Mouse (Mus musculus): Measurements from ENCODE around the gene Kcnj11. TPM values are rescaled to one million over a fixed set of nuclear protein-coding genes. Genes with fewer than 3 reads are reported as not detected.

Gene Kcnj11
- polyA plus RNA-seq, 1 experiment from 2014 or later = 0.20 TPM

DNA sequence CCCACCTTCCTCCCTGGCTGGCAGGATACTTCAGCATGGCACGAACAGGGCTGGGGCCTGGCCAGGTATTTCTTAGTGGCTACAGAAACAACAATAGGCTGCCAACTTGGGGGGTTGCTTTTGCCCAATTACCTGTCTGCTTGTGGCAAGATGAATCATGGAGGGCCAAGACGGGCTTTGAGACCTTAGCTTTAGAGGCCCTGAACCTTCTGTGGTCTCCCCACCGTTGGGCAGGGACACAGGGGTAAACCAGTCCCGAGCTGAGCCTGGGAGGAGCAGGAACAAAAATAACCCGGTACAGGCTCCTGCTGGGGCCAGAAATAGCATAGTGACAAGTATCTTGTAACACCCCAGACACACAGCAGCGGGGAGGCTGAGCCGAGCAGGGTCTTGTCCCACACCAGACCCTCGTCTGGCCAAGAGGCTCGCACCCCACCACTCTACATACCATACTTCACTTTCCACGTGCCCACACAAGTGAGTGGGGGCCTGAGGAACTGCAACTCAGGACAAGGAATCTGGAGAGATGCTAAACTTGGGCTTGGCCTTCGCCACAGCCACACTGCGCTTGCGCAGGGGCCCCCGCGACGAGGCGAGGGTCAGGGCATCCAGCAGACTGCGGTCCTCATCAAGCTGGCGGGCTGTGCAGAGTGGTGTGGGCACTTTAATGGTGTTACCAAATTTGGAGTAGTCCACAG lies 2.2 kb downstream of the Kcnj11 start:
- no peaks in the 10 kb centered on the region for H3K9me3 ChIP-seq (ENCODE audit: control insufficient read depth, low read length)
- 83% methylated on average over 19 of the region's 19 CpGs for WGBS
- H3K27ac ChIP-seq (ENCODE audit: low read depth, low read length) = no peak overlapping the region
- peaks cover 7% of the 10 kb centered on the region; the same call in 1 of the 2 replicates for H3K27me3 ChIP-seq (ENCODE audit: control insufficient read depth, insufficient read depth, low read length)
- no peak overlapping the region for H3K4me2 ChIP-seq (ENCODE audit: low read depth, low read length, severe bottlenecking)
- H3K4me3 ChIP-seq (ENCODE audit: low read depth, low read length) = no peak overlapping the region
- DNase-seq (ENCODE audit: low spot score) (no peak), ATAC-seq (replicated peaks; ENCODE audit: low FRiP score) (no peak)
- H3K36me3 ChIP-seq (ENCODE audit: control insufficient read depth, insufficient read depth, low read length) = no peaks in the 10 kb centered on the region
- no peaks in the 10 kb centered on the region for H3K4me1 ChIP-seq (replicated peaks; ENCODE audit: control insufficient read depth, insufficient read depth, low read length)
- no peak overlapping the region for H3K9ac ChIP-seq (ENCODE audit: low read length)

DNA sequence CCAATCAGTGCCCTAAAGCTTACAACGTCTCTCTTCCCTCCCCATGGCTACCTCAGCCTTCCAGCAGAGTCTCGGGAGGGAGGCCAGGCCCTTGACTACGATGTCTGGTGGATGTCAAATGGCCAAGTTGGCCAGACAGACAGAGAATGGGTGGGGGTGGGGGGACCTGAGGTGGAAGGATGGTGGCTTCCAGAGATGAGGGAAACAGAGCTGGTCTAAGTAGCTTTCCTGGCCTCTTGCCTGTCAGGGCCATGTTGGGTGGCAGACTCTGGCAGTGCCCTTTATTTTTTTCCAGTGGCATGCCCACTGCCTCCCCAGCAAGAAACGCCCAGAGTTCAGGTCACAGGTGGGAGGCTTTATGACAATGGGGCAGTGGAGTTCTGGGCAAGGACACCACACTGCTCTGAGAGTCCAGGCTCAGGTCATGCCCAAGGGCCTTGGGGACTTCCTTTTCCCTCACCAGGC lies 3.2 kb downstream of the Kcnj11 start:
- Histone ChIP-seq H3K27me3 (ENCODE audit: control insufficient read depth, insufficient read depth, low read length) (peaks cover 7% of the 10 kb centered on the region; the same call in 1 of the 2 replicates), H3K9me3 (ENCODE audit: control insufficient read depth, low read length) (no peaks in the 10 kb centered on the region), H3K4me2 (ENCODE audit: low read depth, low read length, severe bottlenecking) (no peak overlapping the region), H3K27ac (ENCODE audit: low read depth, low read length) (no peak overlapping the region), H3K36me3 (ENCODE audit: control insufficient read depth, insufficient read depth, low read length) (no peaks in the 10 kb centered on the region), H3K9ac (ENCODE audit: low read length) (no peak overlapping the region), H3K4me1 (replicated peaks; ENCODE audit: control insufficient read depth, insufficient read depth, low read length) (no peaks in the 10 kb centered on the region; the same call in 1 of the 2 replicates), H3K4me3 (ENCODE audit: low read depth, low read length) (no peak overlapping the region)
- DNase-seq (ENCODE audit: low spot score) = no peak
- WGBS = 64% methylated on average over 4 of the region's 4 CpGs
- ATAC-seq (replicated peaks; ENCODE audit: low FRiP score) = no peak

DNA sequence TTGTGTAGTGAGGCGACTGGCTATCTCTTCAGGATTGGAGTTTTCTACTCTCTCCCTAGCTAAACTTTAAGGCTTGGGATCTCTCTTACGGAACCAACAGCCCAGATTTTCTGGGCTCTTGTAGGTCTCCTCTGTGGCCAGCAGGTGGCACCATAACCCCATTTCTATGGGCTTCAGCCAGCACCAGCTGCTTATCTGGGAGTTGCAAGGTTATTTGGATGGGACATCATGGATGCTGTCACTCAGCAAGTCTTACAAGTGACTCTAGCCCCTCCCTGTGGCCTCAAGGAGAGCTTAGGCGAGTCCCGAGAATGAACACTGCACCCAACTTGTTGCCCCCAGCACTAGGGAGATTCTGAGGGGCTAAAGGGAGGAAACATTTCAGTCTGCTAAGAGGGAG lies 4.4 kb downstream of the Kcnj11 start:
- H3K27ac ChIP-seq (ENCODE audit: low read depth, low read length) = no peak overlapping the region
- H3K9ac ChIP-seq (ENCODE audit: low read length) = no peak overlapping the region
- H3K4me2 ChIP-seq (ENCODE audit: low read depth, low read length, severe bottlenecking) = no peak overlapping the region
- H3K36me3 ChIP-seq (ENCODE audit: control insufficient read depth, insufficient read depth, low read length) = no peaks in the 10 kb centered on the region
- H3K4me3 ChIP-seq (ENCODE audit: low read depth, low read length) = no peak overlapping the region
- no peaks in the 10 kb centered on the region; the same call in 1 of the 2 replicates for H3K4me1 ChIP-seq (replicated peaks; ENCODE audit: control insufficient read depth, insufficient read depth, low read length)
- peaks cover 7% of the 10 kb centered on the region; the same call in 1 of the 2 replicates for H3K27me3 ChIP-seq (ENCODE audit: control insufficient read depth, insufficient read depth, low read length)
- DNase-seq (ENCODE audit: low spot score) (peak; percentile 82), ATAC-seq (replicated peaks; ENCODE audit: low FRiP score) (0 out of 2 replicates have a peak, but pooled peaks have one; percentile 11)
- 3% methylated on average over 4 of the region's 4 CpGs for WGBS
- no peaks in the 10 kb centered on the region for H3K9me3 ChIP-seq (ENCODE audit: control insufficient read depth, low read length)

DNA sequence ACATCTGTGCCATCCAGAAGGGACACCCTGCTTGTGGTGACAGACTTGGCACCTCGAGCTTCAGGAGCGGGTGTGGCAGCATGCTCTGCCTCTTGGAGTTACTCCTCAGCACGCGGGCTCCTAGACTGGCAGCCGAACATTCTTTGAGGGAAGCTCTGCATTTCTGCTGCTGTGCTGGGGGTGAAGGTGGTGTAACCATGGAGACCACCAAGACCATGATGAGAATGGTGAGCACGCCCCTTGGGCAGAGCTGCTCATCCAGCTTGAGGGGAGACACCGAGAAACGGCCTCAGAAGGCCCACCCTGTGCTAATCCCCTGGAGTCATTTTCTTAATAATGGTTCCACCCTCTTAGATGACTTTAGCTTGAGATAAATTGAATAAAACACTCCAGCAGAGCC lies 7.8 kb downstream of the Kcnj11 start:
- Histone ChIP-seq H3K36me3 (ENCODE audit: control insufficient read depth, insufficient read depth, low read length) (no peaks in the 10 kb centered on the region), H3K27me3 (ENCODE audit: control insufficient read depth, insufficient read depth, low read length) (peaks cover 7% of the 10 kb centered on the region; the same call in 1 of the 2 replicates), H3K4me2 (ENCODE audit: low read depth, low read length, severe bottlenecking) (no peak overlapping the region), H3K4me1 (replicated peaks; ENCODE audit: control insufficient read depth, insufficient read depth, low read length) (no peaks in the 10 kb centered on the region; the same call in 1 of the 2 replicates), H3K9ac (ENCODE audit: low read length) (no peak overlapping the region), H3K27ac (ENCODE audit: low read depth, low read length) (no peak overlapping the region), H3K4me3 (ENCODE audit: low read depth, low read length) (no peak overlapping the region), H3K9me3 (ENCODE audit: control insufficient read depth, low read length) (no peaks in the 10 kb centered on the region; the same call in 1 of the 2 replicates)
- WGBS = 29% methylated on average over 8 of the region's 8 CpGs
- ATAC-seq (replicated peaks; ENCODE audit: low FRiP score) (no peak), DNase-seq (ENCODE audit: low spot score) (no peak)

GRCm38 (mm10) chr7:46088241-46088640 lies 12.3 kb downstream of the Kcnj11 start:
- 90% methylated on average over 6 of the region's 6 CpGs for WGBS
- Histone ChIP-seq H3K36me3 (ENCODE audit: control insufficient read depth, insufficient read depth, low read length) (no peaks in the 10 kb centered on the region; the same call in 1 of the 2 replicates), H3K4me1 (replicated peaks; ENCODE audit: control insufficient read depth, insufficient read depth, low read length) (no peaks in the 10 kb centered on the region; the same call in 1 of the 2 replicates), H3K4me3 (ENCODE audit: low read depth, low read length) (no peak overlapping the region), H3K4me2 (ENCODE audit: low read depth, low read length, severe bottlenecking) (no peak overlapping the region), H3K27ac (ENCODE audit: low read depth, low read length) (no peak overlapping the region), H3K9me3 (ENCODE audit: control insufficient read depth, low read length) (no peaks in the 10 kb centered on the region; the same call in 1 of the 2 replicates), H3K27me3 (ENCODE audit: control insufficient read depth, insufficient read depth, low read length) (no peaks in the 10 kb centered on the region), H3K9ac (ENCODE audit: low read length) (no peak overlapping the region)
- DNase-seq (ENCODE audit: low spot score) = no peak
- ATAC-seq (replicated peaks; ENCODE audit: low FRiP score) = no peak

DNA sequence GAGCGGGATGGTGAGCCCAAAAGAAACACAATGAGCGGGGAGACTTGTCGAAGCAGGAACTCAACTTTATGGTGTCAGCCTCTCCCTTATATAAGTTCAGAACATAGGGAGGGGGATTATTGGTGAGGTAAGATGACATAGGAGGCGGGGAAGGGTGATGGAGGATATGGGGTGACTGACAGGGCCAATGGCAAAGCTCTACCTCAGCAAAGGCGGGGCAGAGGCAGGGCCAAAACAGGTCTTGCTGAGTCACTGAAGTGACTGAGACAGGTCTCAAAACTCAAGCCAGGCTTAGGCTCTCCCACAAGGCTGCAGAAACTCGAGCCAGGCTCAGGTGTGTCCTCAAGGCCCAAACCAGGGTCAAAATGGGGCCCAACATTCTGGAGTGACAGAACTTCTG lies 14.2 kb downstream of the Kcnj11 start:
- H3K36me3 ChIP-seq (ENCODE audit: control insufficient read depth, insufficient read depth, low read length) = no peaks in the 10 kb centered on the region; the same call in 1 of the 2 replicates
- no peak for DNase-seq (ENCODE audit: low spot score)
- 88% methylated on average over 6 of the region's 6 CpGs for WGBS
- no peak overlapping the region for H3K4me3 ChIP-seq (ENCODE audit: low read depth, low read length)
- H3K9ac ChIP-seq (ENCODE audit: low read length) = no peak overlapping the region
- no peaks in the 10 kb centered on the region for H3K4me1 ChIP-seq (replicated peaks; ENCODE audit: control insufficient read depth, insufficient read depth, low read length)
- H3K27ac ChIP-seq (ENCODE audit: low read depth, low read length) = no peak overlapping the region
- no peak for ATAC-seq (replicated peaks; ENCODE audit: low FRiP score)
- no peak overlapping the region for H3K4me2 ChIP-seq (ENCODE audit: low read depth, low read length, severe bottlenecking)
- H3K9me3 ChIP-seq (ENCODE audit: control insufficient read depth, low read length) = no peaks in the 10 kb centered on the region; the same call in 1 of the 2 replicates
- H3K27me3 ChIP-seq (ENCODE audit: control insufficient read depth, insufficient read depth, low read length) = no peaks in the 10 kb centered on the region

DNA sequence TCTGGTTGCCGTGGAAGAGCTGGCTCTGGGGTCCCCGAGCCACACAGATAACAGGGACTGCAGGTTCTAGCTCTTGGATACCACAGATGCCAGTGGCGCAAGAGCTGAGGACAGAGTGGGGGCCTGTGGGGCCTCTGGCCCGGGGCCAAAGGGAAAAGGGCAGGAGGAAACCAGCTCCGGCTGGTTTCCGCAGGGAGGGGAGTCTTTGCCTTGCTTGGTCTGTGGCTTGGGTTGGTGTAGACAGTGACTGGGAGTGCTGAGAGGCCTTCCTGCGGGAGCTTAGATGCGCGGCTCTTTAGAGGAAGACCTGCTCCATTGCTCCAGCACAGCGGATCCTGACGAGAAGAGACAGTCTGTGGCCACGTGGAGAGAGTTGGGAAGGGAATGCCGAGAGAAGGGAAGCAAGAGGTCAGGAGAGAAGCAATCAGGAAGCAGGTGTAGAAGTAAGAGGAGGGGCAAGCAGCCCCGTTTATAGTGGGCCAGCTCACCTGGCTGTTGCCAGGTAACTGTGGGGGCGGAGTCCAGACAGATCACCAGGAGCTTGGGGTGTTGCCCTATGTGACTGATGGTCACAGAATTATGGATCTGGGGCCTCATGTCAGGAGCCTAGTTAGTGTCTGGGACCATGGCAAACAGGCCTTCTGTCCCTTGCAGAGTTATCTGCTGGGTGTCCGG lies 15.6 kb downstream of the Kcnj11 start:
- Histone ChIP-seq H3K4me2 (ENCODE audit: low read depth, low read length, severe bottlenecking) (no peak overlapping the region), H3K27ac (ENCODE audit: low read depth, low read length) (no peak overlapping the region), H3K4me1 (replicated peaks; ENCODE audit: control insufficient read depth, insufficient read depth, low read length) (no peaks in the 10 kb centered on the region), H3K4me3 (ENCODE audit: low read depth, low read length) (no peak overlapping the region), H3K36me3 (ENCODE audit: control insufficient read depth, insufficient read depth, low read length) (no peaks in the 10 kb centered on the region; the same call in 1 of the 2 replicates), H3K9ac (ENCODE audit: low read length) (no peak overlapping the region), H3K9me3 (ENCODE audit: control insufficient read depth, low read length) (no peaks in the 10 kb centered on the region; the same call in 1 of the 2 replicates), H3K27me3 (ENCODE audit: control insufficient read depth, insufficient read depth, low read length) (no peaks in the 10 kb centered on the region)
- DNase-seq (ENCODE audit: low spot score) (no peak), ATAC-seq (replicated peaks; ENCODE audit: low FRiP score) (no peak)
- whole genome bisulfite sequencing = 85% methylated on average over 16 of the region's 16 CpGs

GRCm38 (mm10) chr7:46084024-46084423 lies 16.5 kb downstream of the Kcnj11 start:
- 90% methylated on average over 10 of the region's 10 CpGs for WGBS
- Histone ChIP-seq H3K4me1 (replicated peaks; ENCODE audit: control insufficient read depth, insufficient read depth, low read length) (no peaks in the 10 kb centered on the region), H3K9me3 (ENCODE audit: control insufficient read depth, low read length) (no peaks in the 10 kb centered on the region; the same call in 1 of the 2 replicates), H3K36me3 (ENCODE audit: control insufficient read depth, insufficient read depth, low read length) (no peaks in the 10 kb centered on the region; the same call in 1 of the 2 replicates), H3K4me3 (ENCODE audit: low read depth, low read length) (no peak overlapping the region), H3K27ac (ENCODE audit: low read depth, low read length) (no peak overlapping the region), H3K27me3 (ENCODE audit: control insufficient read depth, insufficient read depth, low read length) (no peaks in the 10 kb centered on the region), H3K4me2 (ENCODE audit: low read depth, low read length, severe bottlenecking) (no peak overlapping the region), H3K9ac (ENCODE audit: low read length) (no peak overlapping the region)
- no peak for DNase-seq (ENCODE audit: low spot score)
- no peak for ATAC-seq (replicated peaks; ENCODE audit: low FRiP score)
